Mouse (Mus musculus) brain, embryonic 14.5 days (tissue): ENCODE measurements around the gene Mpped2.

ENCODE experiments used
- CTCF ChIP-seq: fragments of 200-500 bp; IDR thresholded peaks from 2 replicates; pipeline ENCODE4 v1.5.1; 2012; ENCODE audit warnings: inconsistent platforms, mild to moderate bottlenecking, moderate library complexity, borderline replicate concordance; ENCODE audit not compliant: insufficient read depth, insufficient read length; ENCODE audit errors: extremely low read depth
- POLR2A ChIP-seq: fragments of 200-500 bp; IDR thresholded peaks from 2 replicates; pipeline ENCODE4 v1.6.1; 2012; ENCODE audit warnings: mild to moderate bottlenecking, inconsistent platforms, borderline replicate concordance; ENCODE audit not compliant: poor library complexity, insufficient read depth, insufficient read length, severe bottlenecking; ENCODE audit errors: extremely low read depth

- TF ChIP-seq CTCF (no peak), POLR2A (no peak)
These were observed 53.1 kb downstream of the Mpped2 start for GRCm38 (mm10) chr2:106746211-106746610.
